Mouse (Mus musculus): ENCODE measurements around the gene Ccdc162. TPM values are rescaled to one million over a fixed set of nuclear protein-coding genes. Genes with fewer than 3 reads are reported as not detected.

Gene Ccdc162
- polyA plus RNA-seq, 1 experiment from 2014 or later: 0.69 TPM

DNA sequence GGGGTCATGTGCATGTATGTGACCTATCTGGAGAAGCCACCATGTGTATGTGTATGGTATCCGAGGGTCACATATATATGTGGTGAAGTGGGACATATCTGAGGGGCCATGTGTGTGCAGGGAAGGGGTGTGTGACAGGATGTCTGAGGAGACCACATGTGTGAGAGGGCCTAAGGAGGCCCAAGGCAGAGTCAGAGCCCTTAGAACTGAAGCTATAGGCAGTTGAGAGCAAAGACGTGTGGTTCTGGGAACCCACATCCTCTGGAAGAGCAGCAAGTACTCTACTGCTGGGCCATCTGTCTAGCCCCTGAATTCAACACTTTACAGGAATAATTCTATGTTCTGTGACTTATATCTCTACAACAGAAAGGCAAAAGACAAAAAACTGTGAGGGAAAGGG is 96.4 kb downstream of the Ccdc162 start:
- Histone ChIP-seq H3K36me3 (replicated peaks; ENCODE audit: control insufficient read depth, insufficient read depth, low read depth, low read length) (no peaks in the 10 kb centered on the region), H3K9ac (replicated peaks; ENCODE audit: low read length) (no peak overlapping the region), H3K4me1 (ENCODE audit: control insufficient read depth, insufficient read depth, low read length) (no peaks in the 10 kb centered on the region), H3K27ac (replicated peaks; ENCODE audit: low read depth, low read length) (no peak overlapping the region), H3K4me3 (ENCODE audit: low read depth, low read length) (no peak overlapping the region), H3K9me3 (replicated peaks; ENCODE audit: control insufficient read depth, low read length) (no peaks in the 10 kb centered on the region), H3K27me3 (ENCODE audit: control insufficient read depth, insufficient read depth, low read length) (no peaks in the 10 kb centered on the region), H3K4me2 (ENCODE audit: low read depth, low read length) (no peak overlapping the region)
- ATAC-seq (replicated peaks; ENCODE audit: insufficient number of reproducible peaks, low FRiP score, low TSS enrichment, low read depth) (no peak), DNase-seq (ENCODE audit: low spot score) (no peak)
- 98% methylated on average over 2 of the region's 2 CpGs for WGBS

DNA sequence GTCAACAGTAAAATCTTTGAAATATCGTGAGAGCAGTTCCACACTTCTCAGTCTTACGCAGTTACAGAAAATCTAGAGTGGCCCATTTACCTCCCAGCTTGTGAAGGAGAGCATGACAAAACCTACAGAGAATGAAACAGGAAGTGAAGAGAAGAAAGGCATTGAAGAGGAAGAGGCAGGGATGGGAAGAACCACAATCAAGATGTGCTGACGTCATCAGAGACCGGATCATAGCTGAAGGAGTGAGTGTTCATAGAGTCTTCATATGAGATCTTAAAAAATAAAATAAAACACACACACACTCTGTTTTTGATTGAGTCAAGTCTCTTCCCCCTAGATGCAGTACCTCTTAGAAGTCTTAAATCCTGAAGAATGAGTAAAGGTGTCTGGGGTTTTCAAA is 100.9 kb downstream of the Ccdc162 start:
- Histone ChIP-seq H3K9ac (replicated peaks; ENCODE audit: low read length) (no peak overlapping the region), H3K4me1 (ENCODE audit: control insufficient read depth, insufficient read depth, low read length) (no peaks in the 10 kb centered on the region), H3K9me3 (replicated peaks; ENCODE audit: control insufficient read depth, low read length) (no peaks in the 10 kb centered on the region), H3K4me3 (ENCODE audit: low read depth, low read length) (no peak overlapping the region), H3K4me2 (ENCODE audit: low read depth, low read length) (no peak overlapping the region), H3K27me3 (ENCODE audit: control insufficient read depth, insufficient read depth, low read length) (no peaks in the 10 kb centered on the region), H3K36me3 (replicated peaks; ENCODE audit: control insufficient read depth, insufficient read depth, low read depth, low read length) (no peaks in the 10 kb centered on the region), H3K27ac (replicated peaks; ENCODE audit: low read depth, low read length) (no peak overlapping the region)
- DNase-seq (ENCODE audit: low spot score): no peak
- no peak for ATAC-seq (replicated peaks; ENCODE audit: insufficient number of reproducible peaks, low FRiP score, low TSS enrichment, low read depth)
- 88% methylated on average over 4 of the region's 4 CpGs for WGBS

DNA sequence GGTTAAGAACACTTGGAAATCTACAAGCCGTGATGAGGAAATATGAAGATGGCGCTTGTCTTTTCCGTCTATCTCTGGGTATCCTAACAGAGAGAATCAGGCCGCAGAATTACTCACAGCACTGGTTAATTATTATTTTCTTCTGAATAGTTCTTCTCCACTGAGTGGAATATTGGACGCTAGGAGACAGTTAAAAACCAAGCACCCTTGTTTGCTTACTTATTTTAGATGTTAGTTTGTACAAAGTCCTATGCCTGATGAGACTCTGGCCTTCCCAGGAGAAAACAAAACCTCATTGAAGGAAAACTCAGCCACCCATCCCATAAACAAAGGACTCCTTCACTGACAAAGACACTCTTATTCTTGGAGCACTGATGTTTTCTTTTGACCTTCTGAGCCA is 104.5 kb downstream of the Ccdc162 start:
- Histone ChIP-seq H3K4me3 (ENCODE audit: low read depth, low read length) (no peak overlapping the region), H3K4me1 (ENCODE audit: control insufficient read depth, insufficient read depth, low read length) (no peaks in the 10 kb centered on the region), H3K9me3 (replicated peaks; ENCODE audit: control insufficient read depth, low read length) (no peaks in the 10 kb centered on the region), H3K36me3 (replicated peaks; ENCODE audit: control insufficient read depth, insufficient read depth, low read depth, low read length) (no peaks in the 10 kb centered on the region), H3K9ac (replicated peaks; ENCODE audit: low read length) (no peak overlapping the region), H3K4me2 (ENCODE audit: low read depth, low read length) (no peak overlapping the region), H3K27me3 (ENCODE audit: control insufficient read depth, insufficient read depth, low read length) (no peaks in the 10 kb centered on the region), H3K27ac (replicated peaks; ENCODE audit: low read depth, low read length) (no peak overlapping the region)
- no peak for ATAC-seq (replicated peaks; ENCODE audit: insufficient number of reproducible peaks, low FRiP score, low TSS enrichment, low read depth)
- no peak for DNase-seq (ENCODE audit: low spot score)
- WGBS: 77% methylated on average over 5 of the region's 5 CpGs

DNA sequence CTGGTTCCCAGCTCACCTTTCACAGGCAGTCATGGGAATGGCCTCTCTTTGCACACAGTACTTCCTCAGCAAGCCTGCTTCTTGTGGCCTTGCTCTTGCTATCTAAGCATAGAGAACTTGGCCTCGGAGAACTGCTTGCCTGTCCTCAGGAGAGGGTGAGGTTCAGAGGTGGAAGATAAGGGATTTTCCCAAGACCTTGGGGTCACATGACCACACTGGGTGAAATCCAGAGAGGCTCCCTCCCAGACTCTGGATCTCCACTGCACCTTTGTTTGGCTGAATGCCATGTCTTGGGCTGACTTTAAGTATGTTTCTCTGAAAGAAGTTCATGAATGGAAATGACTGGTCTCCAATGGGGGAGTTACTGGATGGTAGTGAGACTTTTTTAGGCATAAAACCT is 107.0 kb downstream of the Ccdc162 start:
- H3K27ac ChIP-seq (replicated peaks; ENCODE audit: low read depth, low read length): no peak overlapping the region
- H3K4me3 ChIP-seq (ENCODE audit: low read depth, low read length): no peak overlapping the region
- no peaks in the 10 kb centered on the region for H3K36me3 ChIP-seq (replicated peaks; ENCODE audit: control insufficient read depth, insufficient read depth, low read depth, low read length)
- no peaks in the 10 kb centered on the region for H3K9me3 ChIP-seq (replicated peaks; ENCODE audit: control insufficient read depth, low read length)
- H3K4me2 ChIP-seq (ENCODE audit: low read depth, low read length): no peak overlapping the region
- H3K4me1 ChIP-seq (ENCODE audit: control insufficient read depth, insufficient read depth, low read length): no peaks in the 10 kb centered on the region
- DNase-seq (ENCODE audit: low spot score) (no peak), ATAC-seq (replicated peaks; ENCODE audit: insufficient number of reproducible peaks, low FRiP score, low TSS enrichment, low read depth) (no peak)
- 85% methylated on average over 1 of the region's 1 CpGs for WGBS
- H3K9ac ChIP-seq (replicated peaks; ENCODE audit: low read length): no peak overlapping the region
- H3K27me3 ChIP-seq (ENCODE audit: control insufficient read depth, insufficient read depth, low read length): no peaks in the 10 kb centered on the region

DNA sequence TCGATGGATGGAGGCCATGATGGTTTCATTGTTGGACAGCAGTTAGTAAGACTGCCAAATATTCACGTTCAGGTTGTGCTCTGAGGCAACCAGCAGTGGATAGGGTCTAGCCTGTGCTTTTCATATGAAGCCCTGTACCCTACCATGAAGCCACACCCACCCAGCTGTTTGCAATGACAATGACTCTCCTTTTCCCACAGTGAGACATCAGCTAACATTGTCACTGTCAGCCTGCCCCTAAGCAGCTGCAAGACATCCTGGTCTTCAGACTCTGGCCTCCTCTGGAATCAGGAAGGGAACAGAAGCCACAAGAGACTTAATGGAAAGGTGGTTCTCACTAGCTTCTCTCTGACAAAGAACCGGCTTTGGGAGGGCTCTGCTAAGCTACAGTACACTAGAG is 107.9 kb downstream of the Ccdc162 start:
- Histone ChIP-seq H3K4me1 (ENCODE audit: control insufficient read depth, insufficient read depth, low read length) (no peaks in the 10 kb centered on the region), H3K4me2 (ENCODE audit: low read depth, low read length) (no peak overlapping the region), H3K4me3 (ENCODE audit: low read depth, low read length) (no peak overlapping the region), H3K9ac (replicated peaks; ENCODE audit: low read length) (no peak overlapping the region), H3K36me3 (replicated peaks; ENCODE audit: control insufficient read depth, insufficient read depth, low read depth, low read length) (no peaks in the 10 kb centered on the region), H3K27me3 (ENCODE audit: control insufficient read depth, insufficient read depth, low read length) (no peaks in the 10 kb centered on the region), H3K9me3 (replicated peaks; ENCODE audit: control insufficient read depth, low read length) (no peaks in the 10 kb centered on the region), H3K27ac (replicated peaks; ENCODE audit: low read depth, low read length) (no peak overlapping the region)
- DNase-seq (ENCODE audit: low spot score) (no peak), ATAC-seq (replicated peaks; ENCODE audit: insufficient number of reproducible peaks, low FRiP score, low TSS enrichment, low read depth) (no peak)
- 87% methylated on average over 3 of the region's 3 CpGs for WGBS

DNA sequence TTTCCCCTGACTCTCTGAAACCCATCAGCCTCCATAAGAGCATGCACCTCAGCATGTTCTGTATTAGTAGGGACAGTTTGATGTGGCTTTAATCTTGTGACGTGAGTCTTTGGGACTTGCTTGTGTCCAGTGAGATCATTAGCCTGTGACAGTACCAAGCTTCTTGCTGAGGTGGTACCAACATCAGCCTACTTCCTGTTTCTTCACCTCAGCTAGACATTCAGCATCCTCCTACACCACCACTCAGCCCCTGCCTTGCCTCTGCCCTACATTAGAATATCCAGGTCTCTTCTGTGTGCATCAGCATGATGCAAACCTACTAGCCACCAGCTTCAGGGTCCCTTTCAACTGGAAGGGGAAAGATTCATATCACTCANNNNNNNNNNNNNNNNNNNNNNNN is 113.8 kb downstream of the Ccdc162 start:
- no peaks in the 10 kb centered on the region for H3K36me3 ChIP-seq (replicated peaks; ENCODE audit: control insufficient read depth, insufficient read depth, low read depth, low read length)

DNA sequence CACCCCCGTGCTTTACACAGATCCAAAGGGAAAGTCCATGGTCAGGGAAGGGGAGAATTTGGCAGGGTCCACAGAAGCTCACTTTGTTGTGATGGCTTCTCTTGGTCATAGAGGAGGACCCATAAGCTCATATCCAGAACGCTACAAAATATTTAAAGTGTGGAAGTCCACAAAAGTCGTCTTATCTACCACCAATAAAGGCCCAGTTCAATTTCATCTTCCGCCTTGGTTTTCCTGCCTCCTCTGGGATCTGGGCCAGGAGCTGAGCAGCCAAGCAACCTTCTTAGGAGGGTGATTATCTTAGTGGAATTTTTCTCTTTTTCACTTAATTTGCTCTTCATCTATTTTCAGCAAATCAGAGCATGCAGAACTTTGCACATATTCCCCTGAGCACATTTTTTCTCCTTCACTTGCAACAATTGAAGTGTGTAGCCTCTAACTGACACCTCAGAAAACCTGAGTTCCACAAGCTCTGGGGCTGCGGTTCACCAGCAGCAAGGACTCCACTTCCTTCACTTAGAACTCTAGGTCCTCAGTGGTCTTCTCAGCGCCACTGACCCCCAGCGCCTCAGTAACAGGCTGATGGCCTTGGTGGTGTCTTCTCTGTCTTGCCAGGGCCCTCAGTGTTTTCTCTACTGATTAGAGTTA is 114.4 kb downstream of the Ccdc162 start:
- H3K27me3 ChIP-seq (ENCODE audit: control insufficient read depth, insufficient read depth, low read length): no peaks in the 10 kb centered on the region
- no peaks in the 10 kb centered on the region for H3K36me3 ChIP-seq (replicated peaks; ENCODE audit: control insufficient read depth, insufficient read depth, low read depth, low read length)
- no peak for DNase-seq (ENCODE audit: low spot score)
- no peak overlapping the region for H3K27ac ChIP-seq (replicated peaks; ENCODE audit: low read depth, low read length)
- no peak for ATAC-seq (replicated peaks; ENCODE audit: insufficient number of reproducible peaks, low FRiP score, low TSS enrichment, low read depth)
- H3K4me1 ChIP-seq (ENCODE audit: control insufficient read depth, insufficient read depth, low read length): no peaks in the 10 kb centered on the region
- no peak overlapping the region for H3K4me3 ChIP-seq (ENCODE audit: low read depth, low read length)
- no peaks in the 10 kb centered on the region for H3K9me3 ChIP-seq (replicated peaks; ENCODE audit: control insufficient read depth, low read length)
- no peak overlapping the region for H3K4me2 ChIP-seq (ENCODE audit: low read depth, low read length)
- WGBS: 80% methylated on average over 7 of the region's 7 CpGs
- H3K9ac ChIP-seq (replicated peaks; ENCODE audit: low read length): no peak overlapping the region

More for the DNA sequence above, 113.8 kb downstream of the Ccdc162 start:
- no peak for DNase-seq (ENCODE audit: low spot score)
- no peaks in the 10 kb centered on the region for H3K4me1 ChIP-seq (ENCODE audit: control insufficient read depth, insufficient read depth, low read length)
- no peak for ATAC-seq (replicated peaks; ENCODE audit: insufficient number of reproducible peaks, low FRiP score, low TSS enrichment, low read depth)
- H3K4me2 ChIP-seq (ENCODE audit: low read depth, low read length): no peak overlapping the region
- WGBS: 100% methylated on average over 1 of the region's 1 CpGs
- no peak overlapping the region for H3K27ac ChIP-seq (replicated peaks; ENCODE audit: low read depth, low read length)
- H3K27me3 ChIP-seq (ENCODE audit: control insufficient read depth, insufficient read depth, low read length): no peaks in the 10 kb centered on the region
- H3K4me3 ChIP-seq (ENCODE audit: low read depth, low read length): no peak overlapping the region
- H3K9me3 ChIP-seq (replicated peaks; ENCODE audit: control insufficient read depth, low read length): no peaks in the 10 kb centered on the region
- H3K9ac ChIP-seq (replicated peaks; ENCODE audit: low read length): no peak overlapping the region

DNA sequence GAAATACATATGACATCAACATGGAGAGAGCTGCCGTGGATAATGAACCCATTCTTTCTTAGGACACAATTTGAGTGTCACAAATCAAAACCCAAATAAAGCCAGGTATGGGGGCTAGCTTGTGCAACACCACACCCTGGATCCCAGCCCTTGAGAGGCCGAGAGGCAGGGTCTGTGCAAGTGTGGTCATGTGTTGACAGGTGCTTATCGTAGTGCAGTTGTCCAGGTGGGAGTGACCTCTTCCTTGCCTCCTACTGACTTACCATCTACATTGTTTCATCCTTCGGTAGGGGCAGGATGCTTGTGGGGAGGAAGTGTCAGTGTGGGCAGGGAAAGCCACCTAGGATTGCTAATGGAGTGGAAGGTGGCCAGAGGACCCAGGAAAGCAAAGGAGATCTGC is 115.1 kb downstream of the Ccdc162 start:
- ATAC-seq (replicated peaks; ENCODE audit: insufficient number of reproducible peaks, low FRiP score, low TSS enrichment, low read depth) (no peak), DNase-seq (ENCODE audit: low spot score) (no peak)
- H3K36me3 ChIP-seq (replicated peaks; ENCODE audit: control insufficient read depth, insufficient read depth, low read depth, low read length): no peaks in the 10 kb centered on the region
- H3K9ac ChIP-seq (replicated peaks; ENCODE audit: low read length): no peak overlapping the region
- H3K9me3 ChIP-seq (replicated peaks; ENCODE audit: control insufficient read depth, low read length): no peaks in the 10 kb centered on the region
- H3K4me2 ChIP-seq (ENCODE audit: low read depth, low read length): no peak overlapping the region
- 83% methylated on average over 4 of the region's 4 CpGs for WGBS
- H3K4me3 ChIP-seq (ENCODE audit: low read depth, low read length): no peak overlapping the region
- H3K27ac ChIP-seq (replicated peaks; ENCODE audit: low read depth, low read length): no peak overlapping the region
- no peaks in the 10 kb centered on the region for H3K27me3 ChIP-seq (ENCODE audit: control insufficient read depth, insufficient read depth, low read length)
- H3K4me1 ChIP-seq (ENCODE audit: control insufficient read depth, insufficient read depth, low read length): no peaks in the 10 kb centered on the region

All from embryonic facial prominence, embryonic 11.5 days (tissue).